8 mouse cellular contexts compared by ENCODE assay signal in the genomic region with DNA sequence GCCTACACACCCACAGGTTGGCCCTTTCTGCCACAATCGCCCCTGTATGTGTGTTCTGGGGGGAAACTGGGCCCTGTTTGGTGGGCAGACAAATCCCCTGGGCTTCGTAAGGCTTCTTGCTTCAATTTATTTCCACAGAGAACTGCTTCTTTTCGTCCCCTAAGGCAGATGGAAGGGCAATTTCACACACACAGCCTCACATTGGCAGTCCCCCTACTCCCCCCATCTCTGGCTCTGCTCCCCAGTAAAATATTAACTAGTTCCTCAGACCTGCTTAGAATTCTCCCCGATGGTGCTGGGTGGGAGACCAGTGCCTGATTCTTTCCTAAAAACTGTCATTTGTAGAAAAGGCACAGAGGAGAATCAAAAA. TPM values are rescaled to one million over a fixed set of nuclear protein-coding genes. Genes with fewer than 3 reads are reported as not detected.
A peak's percentile ranks its signal among the peaks of the same experiment; 100 is the strongest.
DNase-seq lines count a peak whose midpoint lies in the region; ATAC-seq lines count a peak whose summit lies in the region.

No protein-coding gene starts in this region.

- H3K36me3 ChIP-seq in embryonic facial prominence, embryonic 14.5 days (ENCODE audit: control insufficient read depth, insufficient read depth, low read length), result no peaks in the 10 kb centered on the region
- H3K36me3 ChIP-seq in kidney, embryonic 16.5 days (ENCODE audit: insufficient read depth, low read length), result no peaks in the 10 kb centered on the region
- H3K36me3 ChIP-seq in neural tube, embryonic 12.5 days, result no peaks in the 10 kb centered on the region

- DNase-seq in kidney, adult 11 months, result peak; percentile 80
- DNase-seq in kidney, adult 18-20 months, result no peak
- DNase-seq in embryonic facial prominence, embryonic 14.5 days (ENCODE audit: low spot score), result no peak
- no peak for DNase-seq in right cerebral cortex, adult 18-20 months
- DNase-seq in embryo, embryonic 9.5 days (ENCODE audit: extremely low spot score), result no peak
- DNase-seq in layer of hippocampus, adult 8-10 months (ENCODE audit: low spot score in 2 of 2), result no peak

- no peak overlapping the region for H3K4me2 ChIP-seq in embryonic facial prominence, embryonic 14.5 days (ENCODE audit: low read depth, low read length)
- 0 out of 2 replicates have a peak overlapping the region, but pooled peaks have one; percentile 11 for H3K4me2 ChIP-seq in kidney, embryonic 16.5 days (replicated peaks; ENCODE audit: low read depth, low read length)
- peak overlapping the region; percentile 80 for H3K4me2 ChIP-seq in neural tube, embryonic 12.5 days (replicated peaks)

- WGBS in embryonic facial prominence, embryonic 14.5 days, result 21% methylated on average over 4 of the region's 4 CpGs
- WGBS in kidney, embryonic 16.5 days, result 31% methylated on average over 4 of the region's 4 CpGs
- WGBS in neural tube, embryonic 12.5 days, result 14% methylated on average over 4 of the region's 4 CpGs

- peaks cover 77% of the 10 kb centered on the region for H3K4me1 ChIP-seq in embryonic facial prominence, embryonic 14.5 days (ENCODE audit: control insufficient read depth, insufficient read depth, low read length)
- H3K4me1 ChIP-seq in kidney, embryonic 16.5 days (ENCODE audit: insufficient read depth, low read length), result peaks cover 91% of the 10 kb centered on the region
- H3K4me1 ChIP-seq in neural tube, embryonic 12.5 days, result peaks cover 92% of the 10 kb centered on the region

- no peak for ATAC-seq in embryonic facial prominence, embryonic 14.5 days (ENCODE audit: low read depth)
- ATAC-seq in kidney, embryonic 16.5 days (ENCODE audit: low FRiP score, low TSS enrichment), result no peak
- no peak for ATAC-seq in neural tube, embryonic 12.5 days (ENCODE audit: low FRiP score, low read depth)

- H3K4me3 ChIP-seq in embryonic facial prominence, embryonic 14.5 days (ENCODE audit: low read depth, low read length), result no peak overlapping the region
- no peak overlapping the region for H3K4me3 ChIP-seq in kidney, embryonic 16.5 days (ENCODE audit: low read length)
- H3K4me3 ChIP-seq in neural tube, embryonic 12.5 days, result no peak overlapping the region

- H3K9me3 ChIP-seq in embryonic facial prominence, embryonic 14.5 days (ENCODE audit: control insufficient read depth, low read length), result no peaks in the 10 kb centered on the region
- no peaks in the 10 kb centered on the region for H3K9me3 ChIP-seq in kidney, embryonic 16.5 days (ENCODE audit: low read length)
- no peaks in the 10 kb centered on the region for H3K9me3 ChIP-seq in neural tube, embryonic 12.5 days

- H3K9ac ChIP-seq in embryonic facial prominence, embryonic 14.5 days (ENCODE audit: low read depth, low read length), result peak overlapping the region; percentile 63
- H3K9ac ChIP-seq in kidney, embryonic 16.5 days (replicated peaks; ENCODE audit: low read length), result peak overlapping the region; percentile 74
- peak overlapping the region; percentile 66 for H3K9ac ChIP-seq in neural tube, embryonic 12.5 days

- H3K27ac ChIP-seq in embryonic facial prominence, embryonic 14.5 days (replicated peaks; ENCODE audit: low read depth, low read length), result peak overlapping the region; percentile 99
- peak overlapping the region; percentile 100 for H3K27ac ChIP-seq in kidney, embryonic 16.5 days (ENCODE audit: low read length)
- H3K27ac ChIP-seq in neural tube, embryonic 12.5 days, result peak overlapping the region; percentile 100

- H3K27me3 ChIP-seq in embryonic facial prominence, embryonic 14.5 days (replicated peaks; ENCODE audit: control insufficient read depth, insufficient read depth, low read length), result no peaks in the 10 kb centered on the region
- H3K27me3 ChIP-seq in kidney, embryonic 16.5 days (ENCODE audit: insufficient read depth, low read length), result no peaks in the 10 kb centered on the region
- H3K27me3 ChIP-seq in neural tube, embryonic 12.5 days (replicated peaks), result no peaks in the 10 kb centered on the region

RNA-seq across cellular contexts. Expression of gene Zmynd8, which starts 12.9 kb away (rescaled TPM):
- polyA plus RNA-seq in embryonic facial prominence, embryonic 14.5 days (2014; fragmentation: Nextera tagmentation; extraction: Ambion mirVana), result 28.6 and 32.7 TPM in 2 replicates
- 58.2 and 69.4 TPM in 2 replicates for polyA plus RNA-seq in kidney, embryonic 16.5 days (2015; fragmentation: Nextera tagmentation; extraction: Ambion mirVana)
- 68.7 and 81.4 TPM in 2 replicates for polyA plus RNA-seq in neural tube, embryonic 12.5 days (2016; fragmentation: Nextera tagmentation; extraction: Ambion mirVana)
- 100 to 1,000 TPM; 128 to 162 (median 147) TPM for total RNA-seq in layer of hippocampus, adult 8-10 months (2022)
